Mouse (Mus musculus): Measurements from ENCODE around the gene Tnnt1.
A peak's percentile ranks its signal among the peaks of the same experiment; 100 is the strongest.

The Tnnt1 gene

GRCm38 (mm10) chr7:4497271-4497903, 18.8 kb downstream of the Tnnt1 start:
- no peak for DNase-seq (ENCODE audit: low spot score)

- DNase-seq (ENCODE audit: low spot score), result no peak
Observed at GRCm38 (mm10) chr7:4496468-4496867, 19.7 kb downstream of the Tnnt1 start.

- DNase-seq (ENCODE audit: low spot score), result no peak
Observed at GRCm38 (mm10) chr7:4493991-4494390, 22.2 kb downstream of the Tnnt1 start.

- no peak for DNase-seq (ENCODE audit: low spot score)
Observed at GRCm38 (mm10) chr7:4492284-4493224, 23.6 kb downstream of the Tnnt1 start.

GRCm38 (mm10) chr7:4491308-4491707, 24.9 kb downstream of the Tnnt1 start:
- DNase-seq (ENCODE audit: low spot score), result no peak

DNA sequence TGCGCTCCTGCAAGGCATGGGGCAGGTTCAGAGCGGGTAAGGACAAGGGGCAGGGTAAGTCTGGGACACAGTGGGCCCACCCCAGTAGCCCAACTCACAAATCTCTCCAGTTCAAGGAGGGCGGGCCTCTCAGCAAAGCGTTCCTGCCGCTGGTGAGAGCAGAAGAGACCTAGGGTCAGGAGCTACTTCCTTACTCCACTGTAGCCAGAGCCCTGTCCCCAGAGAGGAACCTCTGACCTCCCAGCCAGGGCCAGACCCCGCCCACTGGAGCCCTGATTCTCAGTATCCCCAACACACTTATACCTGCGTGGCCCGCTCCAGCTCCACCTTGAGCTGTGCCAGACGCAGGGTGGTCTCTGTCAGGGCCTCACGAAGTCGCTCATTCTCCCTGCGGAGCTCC, 33.9 kb downstream of the Tnnt1 start:
- no peak for DNase-seq (ENCODE audit: low spot score)

- DNase-seq (ENCODE audit: low spot score), result no peak
Observed at GRCm38 (mm10) chr7:4479674-4480073, 36.5 kb downstream of the Tnnt1 start.

GRCm38 (mm10) chr7:4478796-4479291, 37.3 kb downstream of the Tnnt1 start:
- no peak for DNase-seq (ENCODE audit: low spot score)

- DNase-seq (ENCODE audit: low spot score), result peak; percentile 65
Observed at GRCm38 (mm10) chr7:4478021-4478795, 38.0 kb downstream of the Tnnt1 start.

DNA sequence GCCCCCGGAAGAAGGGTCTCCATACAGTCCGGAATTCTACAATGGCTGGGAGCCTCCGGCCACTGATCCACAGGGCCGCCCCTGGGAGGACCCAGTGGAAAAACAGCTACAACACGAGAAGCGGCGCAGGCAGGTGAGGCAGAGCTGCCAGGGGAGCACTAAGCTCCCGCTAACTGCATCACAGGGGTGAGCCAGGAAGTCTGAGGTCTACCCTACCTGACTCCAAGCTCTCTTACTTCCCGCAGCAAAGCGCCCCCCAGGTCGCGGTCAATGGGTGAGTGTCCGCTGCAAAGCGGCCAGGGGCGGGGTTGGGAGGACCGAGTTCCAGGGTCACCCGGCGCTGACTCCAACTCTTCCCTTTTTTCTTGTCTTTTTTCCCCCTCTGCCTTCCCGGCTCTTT, 42.2 kb downstream of the Tnnt1 start:
- DNase-seq (ENCODE audit: low spot score), result no peak

DNA sequence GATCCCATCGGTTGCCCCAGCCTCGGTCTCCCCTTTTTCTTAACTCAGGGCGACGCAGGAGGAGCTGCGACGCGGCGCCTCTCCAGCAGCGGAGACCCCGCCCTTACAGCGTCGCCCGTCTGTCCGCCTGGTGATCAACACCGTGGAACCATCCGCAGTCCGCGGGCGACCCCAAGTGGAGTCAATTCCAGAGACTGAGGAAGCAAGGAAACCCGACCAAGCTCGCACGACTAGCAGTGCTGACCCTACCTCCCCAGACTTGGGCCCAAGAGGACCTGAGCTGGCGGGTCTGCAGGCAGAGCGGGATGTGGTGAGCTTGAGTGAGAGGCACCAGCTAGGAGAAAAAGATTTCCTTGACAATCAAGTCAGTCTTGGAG, 45.0 kb downstream of the Tnnt1 start:
- peak; percentile 76 for DNase-seq (ENCODE audit: low spot score)

- peak; percentile 57 for DNase-seq (ENCODE audit: low spot score)
Observed at GRCm38 (mm10) chr7:4470275-4471178, 45.7 kb downstream of the Tnnt1 start.

- no peak for DNase-seq (ENCODE audit: low spot score)
Observed at GRCm38 (mm10) chr7:4467801-4468200, 48.4 kb downstream of the Tnnt1 start.

DNA sequence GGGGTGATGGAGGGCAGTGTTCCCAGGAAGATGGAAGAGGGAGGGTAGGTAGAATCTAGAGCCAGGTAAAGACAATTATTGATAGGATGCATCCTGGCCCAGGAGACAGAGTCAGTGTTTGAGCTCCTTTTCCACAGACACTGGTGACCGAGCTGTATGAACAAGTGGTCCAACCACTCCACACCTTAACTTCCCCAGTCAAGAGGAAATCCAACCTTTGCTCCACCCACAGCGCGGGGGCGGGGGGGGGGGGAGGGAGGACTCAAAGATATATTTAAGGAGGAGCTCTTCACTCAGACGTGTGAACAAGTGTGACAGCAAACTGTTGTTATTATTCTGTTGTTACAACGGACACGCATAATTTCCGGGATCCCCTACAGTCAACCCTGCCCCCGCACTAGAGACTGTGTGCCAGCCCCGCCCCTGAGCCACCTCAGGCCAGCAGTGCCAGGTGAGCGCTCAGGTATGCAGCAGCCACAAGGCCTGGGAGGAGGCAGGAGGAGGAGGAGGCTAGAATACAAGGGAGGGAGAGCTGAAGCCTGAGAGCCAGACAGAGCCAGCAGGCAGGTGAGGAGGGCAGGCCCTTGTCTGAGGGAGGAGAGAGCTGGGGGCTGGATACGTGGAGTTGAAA, 51.9 kb downstream of the Tnnt1 start:
- DNase-seq (ENCODE audit: low spot score), result peak; percentile 26

DNA sequence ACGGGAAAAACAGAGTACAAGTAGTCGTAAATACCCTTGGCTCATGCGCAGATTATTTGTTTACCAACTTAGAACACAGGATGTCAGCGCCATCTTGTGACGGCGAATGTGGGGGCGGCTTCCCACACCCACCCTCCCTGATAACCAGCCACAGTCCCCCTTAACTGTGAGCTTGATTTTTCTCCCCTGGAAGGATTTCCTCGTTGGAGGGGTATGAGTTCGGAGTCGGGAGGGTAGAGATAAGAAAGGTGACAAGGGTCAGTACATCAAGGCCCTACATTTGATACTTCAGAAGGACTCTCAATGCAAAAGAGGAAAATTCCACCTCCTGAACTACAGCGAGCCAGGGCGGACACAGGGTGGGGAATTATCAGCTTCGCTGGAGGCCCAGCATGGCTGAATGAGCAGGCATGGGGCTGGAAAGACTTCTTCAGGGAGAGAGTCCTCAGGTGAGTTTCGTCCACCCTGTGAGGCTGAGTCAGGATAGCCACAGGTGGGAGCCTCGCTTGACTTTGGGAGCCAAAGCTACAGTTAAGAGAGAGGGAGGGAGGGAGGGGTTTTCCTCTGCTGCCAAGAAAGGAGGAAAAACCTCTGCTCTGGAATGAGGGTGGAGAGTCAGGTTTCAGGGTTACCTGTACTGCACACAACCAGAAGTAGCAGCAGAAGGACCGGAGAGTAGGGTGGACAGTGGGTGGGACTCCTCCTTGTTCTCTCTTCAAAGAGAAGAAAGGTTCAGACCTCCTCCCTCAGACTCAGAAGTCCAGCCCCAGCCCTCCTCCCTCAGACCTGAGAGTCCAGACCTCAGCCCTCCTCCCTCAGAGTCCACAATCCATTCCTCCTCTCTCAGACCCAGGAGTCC, 55.4 kb downstream of the Tnnt1 start, which contains the start of gene Eps8l1:
Gene Eps8l1 (plus strand): TSS at position 99 of the 859 bp plus-strand sequence.
- DNase-seq (ENCODE audit: low spot score), result no peak

Measured in ovary, postnatal 14 days (tissue).